Mouse (Mus musculus): ENCODE measurements around the gene Mios.

The Mios gene

DNA sequence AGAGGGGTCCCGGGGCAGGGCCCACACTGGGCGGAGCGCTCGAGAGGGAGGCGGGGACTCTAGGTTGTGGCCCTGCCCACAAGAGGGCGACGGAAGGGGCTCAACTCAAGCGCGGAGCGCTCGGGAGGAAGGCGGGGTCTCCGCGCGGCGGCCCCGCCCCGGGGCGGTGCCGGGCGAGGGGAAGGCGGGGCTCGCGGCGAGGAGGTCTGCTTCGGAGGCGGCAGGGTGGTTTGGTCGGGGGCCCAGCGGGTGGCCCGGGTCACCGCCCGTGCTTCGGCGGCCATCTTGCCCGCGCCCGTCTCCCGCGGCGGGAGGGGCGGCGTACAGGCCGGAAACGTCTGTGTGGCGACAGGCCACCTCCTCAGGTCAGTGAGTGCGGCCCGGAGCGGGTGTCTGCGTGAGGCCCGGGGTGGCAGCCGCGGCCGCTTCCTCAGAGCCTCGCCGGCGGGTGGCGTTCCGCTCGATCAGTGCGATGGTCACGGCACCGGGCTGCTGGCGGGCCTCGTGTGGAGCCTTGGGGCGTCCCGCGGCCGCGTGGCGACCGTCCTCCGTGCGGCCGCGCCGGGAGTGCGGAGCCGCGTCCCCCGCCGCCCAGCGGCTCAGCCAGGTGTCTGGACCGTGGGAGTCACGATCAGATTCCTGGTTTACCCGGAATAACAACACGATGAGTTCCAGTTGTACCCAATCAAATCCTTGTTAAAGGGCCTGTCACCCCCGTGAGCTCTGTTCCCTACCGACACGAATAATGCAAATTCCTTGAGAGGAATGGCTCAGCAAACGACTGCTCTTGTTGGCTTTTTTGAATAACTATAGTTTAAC is at the start of gene Mios:
Gene Mios (plus strand): TSS at position 176 of the 819 bp plus-strand sequence.
- peak; percentile 81 to 86 for DNase-seq (ENCODE audit: low spot score in 2 of 2)

DNA sequence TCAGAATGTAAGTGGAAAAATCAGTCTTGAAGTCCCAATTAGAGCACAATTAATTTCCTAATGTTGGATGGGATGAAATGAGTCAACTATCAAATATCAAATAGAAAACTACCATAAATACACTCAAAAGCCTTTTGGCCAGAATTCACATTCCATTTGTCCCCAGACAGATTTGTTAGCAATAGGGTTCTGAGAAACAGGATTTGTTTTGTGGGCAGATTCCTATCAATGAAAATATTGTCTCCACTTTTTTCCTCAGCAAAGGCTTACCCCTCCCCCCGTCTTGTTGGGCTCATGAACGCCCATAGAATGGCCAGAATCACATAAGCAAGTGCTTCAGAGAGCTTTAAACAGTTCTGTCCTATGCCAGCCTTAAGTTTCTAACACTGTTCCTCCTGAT is 49.0 kb upstream of the Mios start:
- DNase-seq (ENCODE audit: low spot score in 2 of 2) = no peak

GRCm38 (mm10) chr6:8164741-8165140 is 44.3 kb upstream of the Mios start:
- DNase-seq (ENCODE audit: low spot score in 2 of 2) = no peak

DNA sequence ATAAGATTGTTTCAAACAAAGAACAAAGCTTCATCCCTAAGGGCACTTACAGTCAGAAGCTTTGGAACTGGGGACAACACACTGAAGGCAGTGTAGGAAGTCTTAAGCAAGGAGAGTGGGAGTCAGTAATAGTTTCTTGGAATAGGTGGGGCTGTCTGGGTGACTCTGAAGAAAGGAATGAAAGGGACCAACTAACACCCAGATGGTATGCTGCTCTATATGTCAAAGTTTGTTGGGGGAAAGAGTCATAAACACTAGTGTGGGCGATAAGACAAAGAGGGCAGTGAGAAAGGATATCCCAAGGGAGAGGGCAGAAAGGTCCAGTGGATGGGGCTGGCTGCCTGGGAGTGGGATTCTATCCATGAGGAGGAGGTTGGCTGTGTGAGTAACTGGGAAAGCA is 36.9 kb upstream of the Mios start:
- no peak for DNase-seq (ENCODE audit: low spot score in 2 of 2)

GRCm38 (mm10) chr6:8174062-8174461 is 35.0 kb upstream of the Mios start:
- no peak for DNase-seq (ENCODE audit: low spot score in 2 of 2)

DNA sequence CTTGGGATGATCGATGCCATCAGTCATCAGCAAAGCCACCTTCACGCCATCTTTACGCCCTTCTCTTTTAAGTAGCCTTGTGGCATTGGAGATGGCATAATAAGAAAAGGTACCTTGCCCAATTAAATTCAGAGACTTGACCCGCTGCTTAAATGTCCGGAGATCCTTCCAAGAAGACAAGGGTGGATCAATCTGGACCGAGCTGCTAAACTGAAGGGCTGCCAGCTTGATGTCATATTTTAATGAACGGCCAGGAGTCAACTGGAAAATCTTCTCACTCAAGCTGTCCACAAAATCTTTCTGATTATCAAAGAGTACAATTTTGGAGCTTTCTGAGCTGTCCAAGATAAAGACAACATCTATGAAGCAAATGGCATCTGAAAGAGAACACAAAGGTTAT is 33.7 kb upstream of the Mios start:
- DNase-seq (ENCODE audit: low spot score in 2 of 2) = no peak

- no peak for DNase-seq (ENCODE audit: low spot score in 2 of 2)
Observed at GRCm38 (mm10) chr6:8176116-8176515, 32.9 kb upstream of the Mios start.

- DNase-seq (ENCODE audit: low spot score in 2 of 2) = no peak
Observed at GRCm38 (mm10) chr6:8178397-8178941, 30.6 kb upstream of the Mios start.

GRCm38 (mm10) chr6:8188599-8189233 is 20.3 kb upstream of the Mios start:
- no peak for DNase-seq (ENCODE audit: low spot score in 2 of 2)

DNA sequence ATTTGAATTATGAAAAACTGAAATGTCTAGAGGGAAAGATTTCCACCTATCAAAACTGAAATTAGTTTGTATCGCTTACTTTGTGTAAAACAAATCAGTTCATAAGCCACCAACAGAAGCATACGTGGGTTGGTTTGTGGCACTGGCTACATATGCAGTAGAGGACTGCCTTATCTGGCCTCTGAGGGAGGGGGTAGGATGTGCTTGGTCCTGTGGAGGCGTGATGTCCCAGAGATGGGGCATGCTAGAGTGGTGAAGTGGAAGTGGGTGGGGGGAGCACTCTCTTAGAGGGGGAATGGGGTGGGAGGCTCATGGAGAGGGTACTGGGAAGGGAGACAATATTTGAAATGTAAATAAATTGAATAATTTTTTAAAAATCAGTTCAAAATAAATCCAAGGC is 19.1 kb upstream of the Mios start:
- DNase-seq (ENCODE audit: low spot score in 2 of 2) = no peak

- DNase-seq (ENCODE audit: low spot score in 2 of 2) = no peak
Observed at GRCm38 (mm10) chr6:8192517-8192916, 16.5 kb upstream of the Mios start, which contains the start of gene Col28a1. Gene Col28a1, minus strand, starts transcription at chr6:8192617.

- no peak for DNase-seq (ENCODE audit: low spot score in 2 of 2)
Observed at GRCm38 (mm10) chr6:8209866-8210186, 804 bp downstream of the Mios start.

DNA sequence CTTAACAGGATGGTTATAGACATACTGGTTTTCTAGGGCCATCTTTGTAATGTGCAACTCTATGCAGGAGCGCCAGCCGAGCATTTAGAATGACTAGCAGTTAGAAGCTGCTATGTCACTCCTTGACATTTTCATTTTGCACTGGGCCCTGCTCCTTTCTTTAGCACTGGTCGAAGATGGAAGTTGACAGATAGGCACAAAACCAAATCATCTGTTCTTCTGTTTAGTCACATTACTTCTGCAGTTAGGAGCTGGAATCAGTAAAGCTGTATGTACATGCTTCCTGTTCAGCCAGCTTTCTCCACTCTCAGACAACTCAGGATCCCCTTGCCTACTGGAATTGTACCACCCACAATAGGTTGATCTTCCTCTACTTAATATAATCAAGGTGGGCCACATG is 1.6 kb downstream of the Mios start:
- DNase-seq (ENCODE audit: low spot score in 2 of 2) = no peak

DNA sequence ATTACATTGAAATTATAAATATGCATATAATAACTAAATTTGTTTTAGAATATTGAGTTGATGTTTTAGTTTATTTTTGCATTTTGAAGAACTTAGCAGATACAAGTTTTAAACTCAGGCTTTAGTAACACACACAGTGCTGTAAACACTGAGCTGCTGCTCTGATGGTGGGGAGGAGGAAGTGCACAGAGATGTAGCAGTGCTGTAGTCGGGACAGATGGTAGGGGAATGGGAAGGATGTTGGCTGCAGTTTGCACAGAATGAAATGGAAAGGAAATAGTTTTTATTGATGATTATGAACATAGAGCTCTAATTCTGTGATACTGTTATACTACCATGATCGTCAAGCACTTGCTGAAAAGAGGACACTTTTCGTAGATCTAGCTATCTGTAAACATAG is 18.0 kb downstream of the Mios start:
- no peak for DNase-seq (ENCODE audit: low spot score in 2 of 2)

DNA sequence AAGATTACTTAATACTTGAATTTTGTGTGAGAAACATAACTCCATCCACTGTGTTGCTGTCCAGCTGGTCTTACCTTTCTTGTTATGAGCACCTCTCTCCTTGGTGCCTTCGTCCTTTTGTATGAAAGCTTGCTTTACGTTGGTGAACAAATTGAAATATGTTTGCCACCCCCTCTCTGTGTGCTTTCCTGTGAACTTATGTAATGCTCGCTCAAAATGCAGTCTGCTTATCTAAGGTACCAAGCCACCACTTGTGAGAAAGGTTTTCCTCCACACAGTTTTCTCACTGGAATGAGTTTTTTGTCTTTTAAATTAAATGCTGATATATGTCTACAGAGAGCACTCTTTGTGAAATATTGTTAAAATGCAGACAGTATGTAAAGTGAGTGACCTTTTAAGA is 19.6 kb downstream of the Mios start:
- no peak for DNase-seq (ENCODE audit: low spot score in 2 of 2)

DNA sequence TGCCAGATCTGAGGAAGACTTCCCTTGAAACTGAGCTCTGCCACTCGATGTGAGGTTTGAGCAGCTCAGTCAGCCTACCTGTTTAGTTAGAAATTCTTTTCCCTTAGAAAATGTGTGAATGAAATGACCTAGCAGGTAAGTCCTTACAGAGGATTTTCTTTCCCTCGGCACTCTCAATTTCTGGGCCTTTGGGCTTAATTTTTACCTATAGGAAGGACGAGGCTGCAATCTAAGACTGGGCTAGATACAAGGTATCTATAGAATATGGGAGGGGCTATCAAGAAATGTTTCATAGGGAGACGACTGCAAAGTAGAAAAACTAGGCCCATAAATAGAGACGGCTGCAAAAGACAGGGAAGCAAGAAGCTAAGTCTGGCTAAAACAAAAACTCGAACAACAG is 49.3 kb downstream of the Mios start:
- DNase-seq (ENCODE audit: low spot score in 2 of 2) = no peak

- DNase-seq (ENCODE audit: low spot score in 2 of 2) = peak; percentile 94 to 98
Observed at GRCm38 (mm10) chr6:8259004-8259666, 50.1 kb downstream of the Mios start, which contains the start of the genes Rpa3, Umad1 and Gm45062. Gene Rpa3, minus strand, starts transcription at chr6:8259173. Gene Umad1, plus strand, starts transcription at chr6:8259288. Gene Gm45062, plus strand, starts transcription at chr6:8259450.

- no peak for DNase-seq (ENCODE audit: low spot score in 2 of 2)
Observed at GRCm38 (mm10) chr6:8259667-8260044, 50.6 kb downstream of the Mios start.

DNA sequence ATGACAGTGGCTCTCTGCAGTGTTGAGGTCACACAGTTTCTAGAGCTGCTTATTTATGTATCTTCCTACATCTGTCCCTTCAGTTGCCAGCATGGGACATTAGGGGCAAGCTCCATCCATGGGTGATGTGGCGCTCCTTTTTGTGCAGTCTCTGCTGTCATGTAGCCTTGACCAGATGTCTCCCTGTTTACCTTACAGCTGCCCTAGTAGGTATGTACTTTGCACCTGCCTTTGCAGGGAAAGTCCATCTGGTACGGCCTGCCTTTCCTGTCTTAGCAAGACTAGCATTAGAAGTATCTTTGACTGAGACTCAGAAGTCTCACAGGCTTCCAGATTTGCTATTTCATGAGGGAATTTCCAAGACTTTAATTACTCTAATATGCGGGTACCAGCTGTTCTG is 62.0 kb downstream of the Mios start:
- DNase-seq (ENCODE audit: low spot score in 2 of 2) = no peak

- DNase-seq (ENCODE audit: low spot score in 2 of 2) = peak; percentile 29 to 44
Observed at GRCm38 (mm10) chr6:8274387-8275054, 65.5 kb downstream of the Mios start.

GRCm38 (mm10) chr6:8275098-8275497 is 66.1 kb downstream of the Mios start:
- peak; percentile 62 to 66 for DNase-seq (ENCODE audit: low spot score in 2 of 2)

- no peak for DNase-seq (ENCODE audit: low spot score in 2 of 2)
Observed at GRCm38 (mm10) chr6:8276431-8276830, 67.4 kb downstream of the Mios start.
